Mouse (Mus musculus) stomach, postnatal 0 days (tissue): ENCODE measurements around the gene Cmip. TPM values are rescaled to one million over a fixed set of nuclear protein-coding genes. Genes with fewer than 3 reads are reported as not detected.

ENCODE experiments used
- ATAC-seq: fragments of 200-750 bp; cut with Nextera tagmentation; 2 replicates; pipeline ENCODE4 v1.8.0; 2017; ENCODE audit not compliant: low FRiP score, low TSS enrichment
- DNase-seq: peaks from one replicate; pipeline ENCODE4 v3.0.0-alpha.2; 2016; ENCODE audit warnings: low spot score
- H3K27ac ChIP-seq: fragments of 300-500 bp; sonication (generic); replicated peaks from 2 replicates; pipeline ENCODE4 v1.5.1; 2014; ENCODE audit warnings: mild to moderate bottlenecking, control low read depth
- H3K27me3 ChIP-seq: fragments of 300-500 bp; sonication (generic); 2 replicates; pipeline ENCODE4 v1.6.1; 2014; ENCODE audit warnings: low read length; ENCODE audit not compliant: control insufficient read depth, insufficient read depth
- H3K36me3 ChIP-seq: fragments of 300-500 bp; sonication (generic); 2 replicates; pipeline ENCODE4 v1.6.1; 2014; ENCODE audit warnings: low read length, mixed read lengths; ENCODE audit not compliant: control insufficient read depth, insufficient read depth
- H3K4me1 ChIP-seq: fragments of 300-500 bp; sonication (generic); replicated peaks from 2 replicates; pipeline ENCODE4 v1.6.1; 2014; ENCODE audit warnings: antibody characterized with exemption; ENCODE audit not compliant: control insufficient read depth, insufficient read depth
- H3K4me2 ChIP-seq: fragments of 300-500 bp; sonication (generic); replicated peaks from 2 replicates; pipeline ENCODE4 v1.6.1; 2014; ENCODE audit warnings: low read depth, mild to moderate bottlenecking, control low read depth, moderate library complexity
- H3K4me3 ChIP-seq: fragments of 300-500 bp; sonication (generic); 2 replicates; pipeline ENCODE4 v1.5.1; 2014; ENCODE audit warnings: low read depth, low read length, control low read depth
- H3K9ac ChIP-seq: fragments of 300-500 bp; sonication (generic); 2 replicates; pipeline ENCODE4 v1.6.1; 2014; ENCODE audit warnings: mild to moderate bottlenecking, low read length, control low read depth, mixed read lengths
- H3K9me3 ChIP-seq: fragments of 300-500 bp; sonication (generic); 2 replicates; pipeline ENCODE4 v1.6.1; 2016; ENCODE audit warnings: low read length; ENCODE audit not compliant: control insufficient read depth
- CTCF ChIP-seq: IDR thresholded peaks from 2 replicates; pipeline ENCODE4 v1.5.1; 2016; ENCODE audit warnings: antibody characterized with exemption, low read depth, mild to moderate bottlenecking, moderate library complexity
- EP300 ChIP-seq: optimal IDR thresholded peaks from 2 replicates; pipeline ENCODE3; 2016; ENCODE audit warnings: antibody characterized with exemption
- WGBS: fragments of 180-500 bp; shearing (Covaris S2); extraction: QIAGEN DNeasy Blood & Tissue Kit; methylation state at CpG from one replicate; pipeline ENCODE4 v1.1.7; 2014; 5-methylcytosine and 5-hydroxymethylcytosine counted together
- polyA plus RNA-seq: library from polyadenylated mRNA; unstranded; fragments of >200 nt; fragmentation: Nextera tagmentation; extraction: Ambion mirVana; gene quantifications from 2 replicates; pipeline ENCODE4 v1.2.1, GENCODE M21; 2015

Gene Cmip
- polyA plus RNA-seq, 1 experiment from 2014 or later = 19.9 TPM

DNA sequence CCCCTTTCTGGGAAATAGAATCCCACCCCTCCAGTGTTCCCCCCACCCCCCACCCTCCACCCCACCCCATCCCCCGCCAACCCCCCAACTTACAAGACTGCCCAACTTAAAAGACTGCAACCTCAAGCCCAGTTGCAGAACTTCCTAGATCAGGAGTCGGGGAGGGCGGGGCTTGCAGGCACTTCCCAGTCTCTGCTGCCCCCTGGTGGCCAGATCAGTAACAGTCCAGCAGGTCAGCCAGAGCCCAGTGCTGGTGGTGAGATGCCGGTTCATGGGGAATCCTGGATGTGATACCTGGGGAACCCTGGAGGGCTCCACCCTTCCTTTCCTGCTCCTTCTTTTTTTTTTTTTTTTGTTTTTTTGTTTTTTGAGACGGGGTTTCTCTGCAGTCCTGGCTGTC lies 218.1 kb downstream of the Cmip start:
- TF ChIP-seq EP300 = no peak
- TF ChIP-seq CTCF = peak; percentile 92
- no peaks in the 10 kb centered on the region for H3K4me1 ChIP-seq
- H3K27me3 ChIP-seq = no peaks in the 10 kb centered on the region
- no peaks in the 10 kb centered on the region for H3K9me3 ChIP-seq
- no peak overlapping the region for H3K9ac ChIP-seq
- no peak overlapping the region for H3K4me3 ChIP-seq
- DNase-seq (peak; percentile 95), ATAC-seq (peak; percentile 72)
- 0% methylated on average over 5 of the region's 5 CpGs for WGBS
- H3K36me3 ChIP-seq = no peaks in the 10 kb centered on the region
- no peak overlapping the region for H3K27ac ChIP-seq
- H3K4me2 ChIP-seq = no peak overlapping the region

DNA sequence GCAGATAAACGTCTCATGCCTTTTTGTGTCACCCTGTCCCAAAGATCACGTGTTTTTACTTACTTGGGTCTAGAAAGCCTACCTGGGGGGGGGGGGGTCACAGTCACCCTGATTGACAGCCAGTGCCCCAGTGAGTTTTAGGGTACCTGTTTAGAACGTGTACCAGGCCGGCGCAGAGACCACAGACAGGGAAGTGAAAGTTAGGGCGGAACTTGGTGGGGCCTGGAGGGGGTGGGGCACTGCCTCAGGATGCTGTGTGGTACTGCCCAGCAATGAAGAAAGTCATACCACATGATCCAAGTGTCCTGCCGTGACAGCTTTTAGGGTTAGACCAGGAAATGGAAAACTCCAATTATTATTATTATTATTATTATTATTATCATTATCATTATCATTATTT lies 219.0 kb downstream of the Cmip start:
- no peak overlapping the region for H3K4me2 ChIP-seq
- DNase-seq = no peak
- H3K27ac ChIP-seq = no peak overlapping the region
- H3K9me3 ChIP-seq = no peaks in the 10 kb centered on the region
- H3K4me3 ChIP-seq = no peak overlapping the region
- no peak for TF ChIP-seq EP300
- no peak for TF ChIP-seq CTCF
- no peak for ATAC-seq
- no peaks in the 10 kb centered on the region for H3K4me1 ChIP-seq
- H3K27me3 ChIP-seq = no peaks in the 10 kb centered on the region
- no peak overlapping the region for H3K9ac ChIP-seq
- H3K36me3 ChIP-seq = no peaks in the 10 kb centered on the region
- 78% methylated on average over 7 of the region's 7 CpGs for WGBS

DNA sequence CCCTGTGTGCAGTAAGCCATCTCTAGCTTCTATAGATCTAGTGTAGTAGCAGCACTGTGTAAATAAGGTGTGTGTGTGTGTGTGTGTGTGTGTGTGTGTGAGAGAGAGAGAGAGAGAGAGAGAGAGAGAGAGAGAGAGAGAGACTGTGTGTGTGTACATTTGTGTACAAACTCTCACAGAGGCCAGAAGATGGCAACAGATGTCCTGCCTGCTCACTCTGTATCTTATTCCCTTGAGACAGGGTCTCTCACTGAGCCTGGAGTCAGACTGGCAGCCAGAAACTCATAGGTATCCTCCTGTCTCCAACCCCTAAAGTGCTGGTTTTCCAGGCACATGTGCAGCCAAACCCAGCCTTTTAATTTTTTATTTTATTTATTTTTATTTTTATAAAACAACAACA lies 221.2 kb downstream of the Cmip start:
- no peaks in the 10 kb centered on the region for H3K36me3 ChIP-seq
- H3K4me3 ChIP-seq = no peak overlapping the region
- no peak for DNase-seq
- H3K27ac ChIP-seq = no peak overlapping the region
- no peak for ATAC-seq
- no peaks in the 10 kb centered on the region for H3K9me3 ChIP-seq
- TF ChIP-seq EP300 (no peak), CTCF (no peak)
- no peaks in the 10 kb centered on the region for H3K27me3 ChIP-seq
- H3K9ac ChIP-seq = no peak overlapping the region
- no peaks in the 10 kb centered on the region for H3K4me1 ChIP-seq
- H3K4me2 ChIP-seq = no peak overlapping the region

DNA sequence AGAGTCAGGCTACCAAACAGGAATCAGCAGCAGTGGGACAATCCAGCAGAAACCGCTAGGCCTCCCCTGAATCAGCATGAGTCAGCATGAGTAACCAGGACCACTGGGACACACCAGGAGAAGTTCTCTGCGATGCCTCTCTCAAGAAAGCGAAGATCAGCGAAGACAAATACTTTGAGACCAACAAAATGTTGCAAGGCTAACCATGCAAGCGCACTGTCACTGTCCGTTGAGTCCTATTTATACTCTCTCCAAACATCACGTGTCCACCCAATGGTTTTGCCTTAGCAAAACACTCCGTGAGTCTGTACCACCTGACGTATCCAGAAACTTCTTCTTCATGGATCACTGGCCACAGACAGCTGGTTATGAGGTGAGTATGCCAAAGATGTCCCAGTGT lies 223.1 kb downstream of the Cmip start:
- Histone ChIP-seq H3K4me1 (no peaks in the 10 kb centered on the region), H3K4me3 (no peak overlapping the region), H3K9me3 (no peaks in the 10 kb centered on the region), H3K27ac (no peak overlapping the region), H3K9ac (no peak overlapping the region), H3K4me2 (no peak overlapping the region), H3K36me3 (no peaks in the 10 kb centered on the region), H3K27me3 (no peaks in the 10 kb centered on the region)
- TF ChIP-seq CTCF = no peak
- no peak for TF ChIP-seq EP300
- DNase-seq = no peak
- no peak for ATAC-seq
- WGBS = 95% methylated on average over 9 of the region's 9 CpGs

DNA sequence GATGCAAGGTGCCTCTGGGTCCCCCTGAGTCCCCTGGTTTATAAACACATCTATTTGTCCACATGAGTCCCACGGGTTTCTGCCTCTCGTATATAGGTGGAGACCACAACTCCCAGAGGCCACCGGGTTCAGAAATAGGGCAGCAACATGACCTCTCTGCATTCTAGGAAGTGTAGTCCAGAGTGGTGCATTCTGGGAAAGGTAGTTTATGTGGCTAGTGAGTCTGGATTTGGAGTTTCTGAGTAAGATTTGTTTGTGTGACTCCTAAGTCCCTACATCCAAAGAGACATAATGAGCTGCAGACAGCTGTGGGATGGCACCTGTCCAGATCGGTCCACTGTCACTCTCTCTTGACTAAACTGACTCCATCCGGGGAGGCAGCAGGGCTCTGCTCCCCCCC lies 223.7 kb downstream of the Cmip start:
- 69% methylated on average over 5 of the region's 5 CpGs for WGBS
- no peaks in the 10 kb centered on the region for H3K27me3 ChIP-seq
- no peaks in the 10 kb centered on the region for H3K4me1 ChIP-seq
- H3K9ac ChIP-seq = no peak overlapping the region
- no peak for TF ChIP-seq EP300
- TF ChIP-seq CTCF = no peak
- no peak for ATAC-seq
- no peaks in the 10 kb centered on the region for H3K9me3 ChIP-seq
- no peak overlapping the region for H3K4me3 ChIP-seq
- no peak overlapping the region for H3K4me2 ChIP-seq
- no peak overlapping the region for H3K27ac ChIP-seq
- H3K36me3 ChIP-seq = no peaks in the 10 kb centered on the region
- no peak for DNase-seq

DNA sequence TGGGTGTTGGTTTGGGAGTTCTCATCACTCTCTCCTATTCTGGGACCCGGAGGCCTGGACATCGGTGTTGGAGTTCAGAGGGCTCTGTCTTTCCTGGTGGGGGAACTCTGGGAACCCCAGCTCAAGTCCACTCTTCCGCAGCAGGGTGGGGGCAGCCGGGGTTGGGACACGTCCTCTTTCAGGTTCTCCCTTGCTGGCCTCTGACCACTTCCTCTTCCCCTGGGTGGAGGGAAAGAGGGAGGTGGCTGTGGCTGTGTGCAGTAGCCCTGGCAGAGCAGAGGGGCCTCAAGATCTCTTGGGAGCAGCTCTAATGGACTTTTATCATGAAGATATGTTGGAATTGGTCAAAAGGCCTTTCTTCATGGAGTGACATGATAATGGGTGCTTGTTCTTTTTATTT lies 225.0 kb downstream of the Cmip start:
- no peaks in the 10 kb centered on the region for H3K4me1 ChIP-seq
- H3K9me3 ChIP-seq = no peaks in the 10 kb centered on the region
- TF ChIP-seq CTCF = no peak
- no peak for TF ChIP-seq EP300
- H3K4me2 ChIP-seq = no peak overlapping the region
- DNase-seq (no peak), ATAC-seq (no peak)
- 76% methylated on average over 5 of the region's 5 CpGs for WGBS
- no peaks in the 10 kb centered on the region for H3K27me3 ChIP-seq
- H3K4me3 ChIP-seq = no peak overlapping the region
- no peak overlapping the region for H3K9ac ChIP-seq
- no peaks in the 10 kb centered on the region for H3K36me3 ChIP-seq
- no peak overlapping the region for H3K27ac ChIP-seq
